Mouse (Mus musculus) cerebellum, adult 2 months (tissue): ENCODE measurements around the gene Zzef1. TPM values are rescaled to one million over a fixed set of nuclear protein-coding genes. Genes with fewer than 3 reads are reported as not detected.

Experiments
- DNase-seq, 2 experiments: peaks; one replicate each; pipeline ENCODE4 v3.0.0; 2021
- H3K27ac ChIP-seq: fragments of 200-500 bp; 2 replicates; pipeline ENCODE4 v1.5.1; 2012; ENCODE audit warnings: low read length, control low read depth, inconsistent platforms; ENCODE audit not compliant: insufficient read depth
- H3K27me3 ChIP-seq: fragments of 200-500 bp; 2 replicates; pipeline ENCODE4 v1.6.1; 2012; ENCODE audit warnings: inconsistent platforms, mild to moderate bottlenecking, low read length, moderate library complexity; ENCODE audit not compliant: control insufficient read depth, insufficient read depth
- H3K4me1 ChIP-seq: fragments of 200-500 bp; 2 replicates; pipeline ENCODE4 v1.6.1; 2011; ENCODE audit warnings: low read length; ENCODE audit not compliant: control insufficient read depth, insufficient read depth
- H3K4me3 ChIP-seq: fragments of 200-500 bp; replicated peaks from 2 replicates; pipeline ENCODE3; 2011; ENCODE audit warnings: mild to moderate bottlenecking, low read depth, low read length, control low read depth; ENCODE audit not compliant: insufficient read depth
- CTCF ChIP-seq: fragments of 200-500 bp; IDR thresholded peaks from 2 replicates; pipeline ENCODE4 v1.5.1; 2011; ENCODE audit warnings: low read depth, mild to moderate bottlenecking, control low read depth, low read length, moderate library complexity, borderline replicate concordance; ENCODE audit not compliant: insufficient read depth
- POLR2A ChIP-seq: fragments of 200-500 bp; IDR thresholded peaks from 2 replicates; pipeline ENCODE4 v1.6.1; 2011; ENCODE audit warnings: low read length, control low read depth, borderline replicate concordance; ENCODE audit not compliant: insufficient read depth
- WGBS: fragments of 180-500 bp; shearing (Covaris S2); methylation state at CpG from one replicate; pipeline ENCODE4 v1.1.7; 2018; 5-methylcytosine and 5-hydroxymethylcytosine counted together
- polyA plus RNA-seq: library from polyadenylated mRNA; depleted of rRNA; stranded (reverse); fragments of >200 nt; gene quantifications from 2 replicates; pipeline ENCODE4 v1.2.3, GENCODE M21; 2012

Zzef1 gene
- polyA plus RNA-seq, 1 experiment: 35.3 TPM

DNA sequence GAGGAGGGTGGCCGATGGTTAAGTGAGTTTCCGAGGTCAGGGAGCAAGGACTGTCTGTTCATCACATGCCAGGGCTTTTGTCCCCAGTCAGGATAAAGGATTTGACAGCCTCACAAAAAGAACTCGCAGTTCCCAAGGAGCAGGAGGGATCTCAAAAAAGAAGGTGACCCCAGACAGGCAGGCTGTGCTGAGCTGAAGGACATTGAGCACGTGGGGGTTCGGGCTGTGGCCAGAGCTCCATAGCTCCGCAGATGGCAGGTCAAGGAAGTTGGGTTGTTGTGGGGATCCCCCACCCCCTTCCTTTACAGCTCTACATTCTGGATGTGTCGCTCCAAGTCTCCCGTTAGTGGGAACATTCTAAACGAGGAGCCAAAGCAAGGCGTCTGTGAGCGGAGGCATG lies 151.8 kb downstream of the Zzef1 start:
- no peak for DNase-seq
- H3K4me3 ChIP-seq: no peak overlapping the region
- TF ChIP-seq POLR2A (no peak), CTCF (no peak)
- H3K27ac ChIP-seq: no peak overlapping the region
- H3K4me1 ChIP-seq: peaks cover 10% of the 10 kb centered on the region
- 56% methylated on average over 11 of the region's 11 CpGs for WGBS
- H3K27me3 ChIP-seq: no peaks in the 10 kb centered on the region

DNA sequence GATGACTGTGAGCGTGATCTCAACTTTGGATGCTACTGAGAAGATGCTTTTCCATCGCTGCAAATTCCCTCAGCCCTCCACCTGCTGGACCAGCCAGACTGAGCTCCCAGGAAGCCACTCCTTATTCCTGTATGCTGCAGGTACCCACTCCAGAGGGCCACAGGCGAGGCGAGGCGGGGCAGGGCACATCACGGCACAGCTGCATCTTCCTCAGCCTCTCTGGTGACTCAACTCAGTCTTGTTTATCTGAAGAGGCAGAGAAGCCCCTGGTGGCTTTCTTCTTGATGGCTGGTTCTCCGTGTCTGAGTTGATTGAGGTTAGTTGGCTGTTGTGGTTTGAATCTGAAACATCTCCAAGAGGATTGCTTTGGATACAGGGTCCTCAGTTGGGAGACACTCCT lies 152.2 kb downstream of the Zzef1 start:
- Histone ChIP-seq H3K4me1 (peaks cover 12% of the 10 kb centered on the region), H3K4me3 (no peak overlapping the region), H3K27me3 (no peaks in the 10 kb centered on the region), H3K27ac (no peak overlapping the region)
- 78% methylated on average over 7 of the region's 7 CpGs for WGBS
- TF ChIP-seq POLR2A: no peak
- no peak for TF ChIP-seq CTCF
- no peak for DNase-seq

GRCm38 (mm10) chr11:72951137-72952000 lies 155.3 kb downstream of the Zzef1 start:
- no peak overlapping the region for H3K4me3 ChIP-seq

GRCm38 (mm10) chr11:72952226-72952625 lies 156.2 kb downstream of the Zzef1 start:
- no peak for DNase-seq
- TF ChIP-seq POLR2A (no peak), CTCF (no peak)
- no peaks in the 10 kb centered on the region for H3K27me3 ChIP-seq
- H3K4me1 ChIP-seq: peaks cover 30% of the 10 kb centered on the region
- WGBS: 70% methylated on average over 3 of the region's 3 CpGs
- H3K4me3 ChIP-seq: no peak overlapping the region
- H3K27ac ChIP-seq: no peak overlapping the region

More at GRCm38 (mm10) chr11:72951137-72952000, 155.3 kb downstream of the Zzef1 start:
- DNase-seq: peak; percentile 55 to 83
- no peaks in the 10 kb centered on the region for H3K27me3 ChIP-seq
- H3K27ac ChIP-seq: no peak overlapping the region
- H3K4me1 ChIP-seq: peaks cover 30% of the 10 kb centered on the region
- TF ChIP-seq CTCF (no peak), POLR2A (no peak)
- 35% methylated on average over 22 of the region's 22 CpGs for WGBS

DNA sequence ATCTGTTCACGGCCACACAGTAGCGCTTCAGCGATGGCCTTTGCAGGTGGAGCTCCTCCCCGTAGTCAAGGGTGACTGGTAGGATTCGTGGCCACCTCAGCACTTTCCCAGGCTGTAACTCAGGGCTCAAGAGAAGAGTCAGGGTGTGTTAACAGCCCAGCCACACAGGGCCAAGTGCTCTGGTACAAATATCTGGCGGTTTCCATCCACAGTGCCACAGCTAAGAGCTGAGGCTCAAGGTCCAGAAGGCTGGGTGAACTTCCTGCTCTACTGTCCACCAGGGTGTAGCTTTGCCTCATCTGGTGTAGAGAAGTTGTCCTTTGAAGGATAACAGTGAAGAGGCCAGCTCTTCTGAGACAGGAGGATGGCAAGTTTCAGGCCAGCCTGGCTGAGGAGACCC lies 156.7 kb downstream of the Zzef1 start:
- 91% methylated on average over 6 of the region's 6 CpGs for WGBS
- Histone ChIP-seq H3K4me1 (peaks cover 30% of the 10 kb centered on the region), H3K27me3 (no peaks in the 10 kb centered on the region), H3K27ac (no peak overlapping the region), H3K4me3 (no peak overlapping the region)
- TF ChIP-seq CTCF (no peak), POLR2A (no peak)
- no peak for DNase-seq

GRCm38 (mm10) chr11:72953116-72953439 lies 157.1 kb downstream of the Zzef1 start:
- 95% methylated on average over 1 of the region's 1 CpGs for WGBS
- TF ChIP-seq POLR2A: no peak
- no peak for TF ChIP-seq CTCF
- no peak for DNase-seq
- Histone ChIP-seq H3K4me3 (no peak overlapping the region), H3K27ac (no peak overlapping the region), H3K27me3 (no peaks in the 10 kb centered on the region), H3K4me1 (peaks cover 30% of the 10 kb centered on the region)

- no peak for TF ChIP-seq CTCF
- TF ChIP-seq POLR2A: no peak
- peak; percentile 60 for DNase-seq
- WGBS: 77% methylated on average over 4 of the region's 4 CpGs
- no peak overlapping the region for H3K27ac ChIP-seq
- peaks cover 30% of the 10 kb centered on the region for H3K4me1 ChIP-seq
- no peak overlapping the region for H3K4me3 ChIP-seq
- H3K27me3 ChIP-seq: no peaks in the 10 kb centered on the region
Measured at GRCm38 (mm10) chr11:72953440-72954151, 157.6 kb downstream of the Zzef1 start.

DNA sequence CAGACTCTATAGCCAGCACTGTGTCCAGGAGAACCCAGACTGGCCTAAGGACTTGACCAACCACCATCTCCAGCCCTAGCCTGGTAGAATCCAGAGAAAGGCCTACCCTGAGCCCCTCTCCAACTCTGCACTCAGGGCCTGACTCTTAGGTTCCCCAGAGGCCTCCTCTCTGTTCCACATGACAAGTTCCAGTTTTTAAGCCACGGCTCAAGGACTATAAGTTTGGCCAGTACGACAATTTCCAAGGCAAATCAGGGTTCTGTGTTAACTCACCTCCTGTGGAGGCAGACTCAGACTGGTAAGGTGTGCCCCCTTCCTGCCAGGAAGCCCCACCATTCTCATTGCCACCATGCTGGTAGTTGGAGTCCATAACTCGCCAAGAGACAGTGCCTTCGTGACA lies 158.2 kb downstream of the Zzef1 start:
- no peak for TF ChIP-seq CTCF
- no peak for TF ChIP-seq POLR2A
- no peaks in the 10 kb centered on the region for H3K27me3 ChIP-seq
- no peak overlapping the region for H3K4me3 ChIP-seq
- no peak overlapping the region for H3K27ac ChIP-seq
- DNase-seq: no peak
- H3K4me1 ChIP-seq: peaks cover 30% of the 10 kb centered on the region
- 80% methylated on average over 4 of the region's 4 CpGs for WGBS
